Mouse (Mus musculus) liver, postnatal 0 days (tissue): Measurements from ENCODE around the gene Esrrg. TPM values are rescaled to one million over a fixed set of nuclear protein-coding genes. Genes with fewer than 3 reads are reported as not detected.

Source experiments
- ATAC-seq: fragments of 200-750 bp; cut with Nextera tagmentation; 2 replicates; pipeline ENCODE4 v1.8.0; 2017; ENCODE audit warnings: mild to moderate bottlenecking, moderate library complexity
- DNase-seq: peaks from one replicate; pipeline ENCODE4 v3.0.0-alpha.2; 2016
- H3K27ac ChIP-seq: fragments of 300-500 bp; sonication (generic); 2 replicates; pipeline ENCODE4 v1.5.1; 2014; ENCODE audit warnings: antibody characterized with exemption, moderate library complexity, mild to moderate bottlenecking, low read depth
- H3K27me3 ChIP-seq: fragments of 300-500 bp; sonication (generic); 2 replicates; pipeline ENCODE4 v1.6.1; 2014; ENCODE audit warnings: low read length, control low read depth, mixed read lengths; ENCODE audit not compliant: insufficient read depth
- H3K36me3 ChIP-seq: fragments of 300-500 bp; sonication (generic); replicated peaks from 2 replicates; pipeline ENCODE4 v1.6.1; 2014; ENCODE audit warnings: mild to moderate bottlenecking, control low read depth, low read length, moderate library complexity, mixed read lengths; ENCODE audit not compliant: insufficient read depth
- H3K4me1 ChIP-seq: fragments of 300-500 bp; sonication (generic); 2 replicates; pipeline ENCODE4 v1.6.1; 2014; ENCODE audit warnings: antibody characterized with exemption, mild to moderate bottlenecking, control low read depth; ENCODE audit not compliant: insufficient read depth
- H3K4me2 ChIP-seq: fragments of 300-500 bp; sonication (generic); 2 replicates; pipeline ENCODE4 v1.6.1; 2014; ENCODE audit warnings: low read depth, mild to moderate bottlenecking, low read length, moderate library complexity, mixed read lengths
- H3K4me3 ChIP-seq: fragments of 300-500 bp; sonication (generic); 2 replicates; pipeline ENCODE4 v1.5.1; 2014; ENCODE audit warnings: low read depth, low read length
- H3K9ac ChIP-seq: fragments of 300-500 bp; sonication (generic); replicated peaks from 2 replicates; pipeline ENCODE4 v1.6.1; 2014; ENCODE audit warnings: mild to moderate bottlenecking, moderate library complexity
- H3K9me3 ChIP-seq: fragments of 300-500 bp; sonication (generic); 2 replicates; pipeline ENCODE4 v1.6.1; 2016; ENCODE audit warnings: mild to moderate bottlenecking, control low read depth, low read length, mixed read lengths
- CTCF ChIP-seq: sonication (generic); IDR thresholded peaks from 2 replicates; pipeline ENCODE4 v1.5.1; 2016; ENCODE audit warnings: antibody characterized with exemption, low read depth
- EP300 ChIP-seq: IDR thresholded peaks from 2 replicates; pipeline ENCODE4 v1.6.1; 2016; ENCODE audit warnings: antibody characterized with exemption, low read depth, mild to moderate bottlenecking
- WGBS: fragments of 180-500 bp; shearing (Covaris S2); extraction: QIAGEN DNeasy Blood & Tissue Kit; methylation state at CpG from one replicate; pipeline ENCODE4 v1.1.7; 2014; ENCODE audit not compliant: insufficient replicate concordance; 5-methylcytosine and 5-hydroxymethylcytosine counted together
- polyA plus RNA-seq: library from polyadenylated mRNA; unstranded; fragments of >200 nt; fragmentation: Nextera tagmentation; extraction: Ambion mirVana; gene quantifications from 2 replicates; pipeline ENCODE4 v1.2.1, GENCODE M21; 2015

The Esrrg gene
- polyA plus RNA-seq, 1 experiment from 2014 or later = 0.11 TPM

DNA sequence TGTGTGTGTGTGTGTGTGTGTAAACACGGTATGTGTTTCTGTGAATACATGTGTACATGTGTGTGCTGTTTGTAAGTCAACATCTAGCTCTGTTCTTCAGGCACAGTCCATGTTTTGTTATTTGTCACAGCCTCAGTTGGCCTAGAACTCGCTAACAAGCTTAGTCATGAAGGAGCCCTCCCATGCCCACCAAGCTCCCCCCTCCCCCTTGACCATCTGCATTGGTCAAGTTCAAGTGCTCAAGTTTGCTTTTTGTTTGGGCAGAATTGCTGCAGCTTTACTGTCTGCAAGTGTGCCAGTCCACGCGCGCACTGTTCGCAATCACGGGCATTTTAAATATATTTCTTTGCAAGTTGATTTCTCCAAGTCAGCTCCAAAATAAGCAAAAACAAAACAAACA lies 298.8 kb downstream of the Esrrg start:
- Histone ChIP-seq H3K9ac (no peak overlapping the region), H3K36me3 (no peaks in the 10 kb centered on the region), H3K4me3 (no peak overlapping the region), H3K27ac (no peak overlapping the region), H3K4me1 (no peaks in the 10 kb centered on the region), H3K27me3 (no peaks in the 10 kb centered on the region), H3K4me2 (no peak overlapping the region), H3K9me3 (no peaks in the 10 kb centered on the region)
- DNase-seq = no peak
- ATAC-seq = no peak
- TF ChIP-seq EP300 (no peak), CTCF (no peak)
- 65% methylated on average over 7 of the region's 7 CpGs for WGBS

DNA sequence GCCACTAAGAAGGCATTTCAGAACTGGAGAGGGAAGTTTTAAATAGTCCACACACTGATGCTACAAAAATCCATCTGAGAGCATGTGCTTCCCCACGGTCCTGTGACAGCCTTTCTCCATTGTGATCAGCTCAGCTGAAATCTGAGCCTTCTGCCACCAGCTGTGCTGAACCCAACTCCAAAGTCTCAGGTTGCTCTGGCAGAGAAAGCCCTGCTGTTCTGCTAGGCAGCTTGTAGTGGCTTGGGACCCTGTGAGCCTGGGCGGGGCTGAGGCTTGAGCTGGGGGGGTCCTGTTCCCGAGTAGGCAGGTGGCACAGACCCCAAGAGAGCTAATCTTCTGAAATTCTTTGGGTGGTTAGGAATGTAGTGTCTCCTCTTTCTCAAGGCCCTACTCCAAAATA lies 299.3 kb downstream of the Esrrg start:
- Histone ChIP-seq H3K36me3 (no peaks in the 10 kb centered on the region), H3K4me1 (no peaks in the 10 kb centered on the region), H3K9me3 (no peaks in the 10 kb centered on the region), H3K27me3 (no peaks in the 10 kb centered on the region), H3K27ac (no peak overlapping the region), H3K9ac (no peak overlapping the region), H3K4me3 (no peak overlapping the region), H3K4me2 (no peak overlapping the region)
- TF ChIP-seq EP300 (no peak), CTCF (no peak)
- no peak for ATAC-seq
- WGBS = 33% methylated on average over 3 of the region's 3 CpGs
- DNase-seq = no peak

GRCm38 (mm10) chr1:187910718-187911117 lies 302.1 kb downstream of the Esrrg start:
- Histone ChIP-seq H3K27ac (no peak overlapping the region), H3K4me2 (no peak overlapping the region), H3K27me3 (no peaks in the 10 kb centered on the region), H3K4me3 (no peak overlapping the region), H3K9me3 (no peaks in the 10 kb centered on the region), H3K36me3 (no peaks in the 10 kb centered on the region), H3K4me1 (no peaks in the 10 kb centered on the region), H3K9ac (no peak overlapping the region)
- ATAC-seq (no peak), DNase-seq (no peak)
- WGBS = 72% methylated on average over 7 of the region's 7 CpGs
- TF ChIP-seq EP300 (no peak), CTCF (no peak)

DNA sequence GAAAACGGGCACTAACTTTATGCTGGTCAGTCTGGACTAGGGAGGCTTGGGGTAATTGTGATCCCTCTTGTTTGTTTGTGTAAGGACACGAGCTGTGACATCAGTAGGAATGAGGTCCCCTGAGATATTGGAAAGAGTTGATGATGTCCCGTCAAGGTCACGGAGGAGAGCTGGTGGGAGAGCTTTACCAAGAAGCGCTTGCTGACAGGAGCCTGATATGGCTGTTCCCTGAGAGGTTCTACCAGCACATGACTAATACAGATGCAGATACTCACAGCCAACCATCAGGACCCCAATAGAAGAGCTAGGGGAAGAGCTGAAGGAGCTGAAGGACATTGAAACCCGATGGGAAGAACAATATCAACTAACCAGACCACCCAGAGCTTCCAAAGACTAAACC lies 302.6 kb downstream of the Esrrg start:
- H3K4me3 ChIP-seq = no peak overlapping the region
- no peak overlapping the region for H3K9ac ChIP-seq
- no peak overlapping the region for H3K4me2 ChIP-seq
- H3K4me1 ChIP-seq = no peaks in the 10 kb centered on the region
- TF ChIP-seq CTCF (no peak), EP300 (no peak)
- no peak overlapping the region for H3K27ac ChIP-seq
- ATAC-seq (no peak), DNase-seq (no peak)
- no peaks in the 10 kb centered on the region for H3K36me3 ChIP-seq
- no peaks in the 10 kb centered on the region for H3K27me3 ChIP-seq
- H3K9me3 ChIP-seq = no peaks in the 10 kb centered on the region
- WGBS = 66% methylated on average over 6 of the region's 6 CpGs

GRCm38 (mm10) chr1:187918303-187918702 lies 309.7 kb downstream of the Esrrg start:
- Histone ChIP-seq H3K4me1 (no peaks in the 10 kb centered on the region), H3K27me3 (no peaks in the 10 kb centered on the region), H3K27ac (no peak overlapping the region), H3K36me3 (no peaks in the 10 kb centered on the region), H3K4me2 (no peak overlapping the region), H3K4me3 (no peak overlapping the region), H3K9me3 (no peaks in the 10 kb centered on the region), H3K9ac (no peak overlapping the region)
- ATAC-seq (no peak), DNase-seq (no peak)
- 82% methylated on average over 6 of the region's 6 CpGs for WGBS
- TF ChIP-seq CTCF = no peak
- no peak for TF ChIP-seq EP300

- no peaks in the 10 kb centered on the region for H3K27me3 ChIP-seq
- no peak overlapping the region for H3K4me2 ChIP-seq
- no peak overlapping the region for H3K9ac ChIP-seq
- H3K36me3 ChIP-seq = no peaks in the 10 kb centered on the region
- H3K27ac ChIP-seq = no peak overlapping the region
- H3K4me3 ChIP-seq = no peak overlapping the region
- 85% methylated on average over 4 of the region's 4 CpGs for WGBS
- H3K4me1 ChIP-seq = no peaks in the 10 kb centered on the region
- no peak for TF ChIP-seq EP300
- TF ChIP-seq CTCF = no peak
- ATAC-seq = no peak
- H3K9me3 ChIP-seq = no peaks in the 10 kb centered on the region
- DNase-seq = no peak
Observed at GRCm38 (mm10) chr1:187918939-187919338, 310.3 kb downstream of the Esrrg start.

- ATAC-seq = no peak
- 60% methylated on average over 5 of the region's 5 CpGs for WGBS
Observed at GRCm38 (mm10) chr1:187920156-187920777, 311.7 kb downstream of the Esrrg start.

More at GRCm38 (mm10) chr1:187920156-187920777, 311.7 kb downstream of the Esrrg start:
- Histone ChIP-seq H3K27me3 (no peaks in the 10 kb centered on the region), H3K4me3 (no peak overlapping the region), H3K36me3 (no peaks in the 10 kb centered on the region), H3K4me2 (no peak overlapping the region), H3K27ac (no peak overlapping the region), H3K9me3 (no peaks in the 10 kb centered on the region), H3K4me1 (no peaks in the 10 kb centered on the region), H3K9ac (no peak overlapping the region)
- no peak for TF ChIP-seq EP300
- no peak for TF ChIP-seq CTCF
- no peak for DNase-seq
